Mouse (Mus musculus) midbrain, embryonic 10.5 days (tissue): ENCODE measurements around the gene Olfr750. TPM values are rescaled to one million over a fixed set of nuclear protein-coding genes. Genes with fewer than 3 reads are reported as not detected.

Experiments
- DNase-seq: peaks from one replicate; pipeline ENCODE4 v3.0.0-alpha.2; 2017; ENCODE audit warnings: low spot score
- H3K27ac ChIP-seq: fragments of 300-500 bp; sonication (generic); replicated peaks from 2 replicates; pipeline ENCODE4 v1.5.1; 2016; ENCODE audit warnings: mild to moderate bottlenecking
- H3K27me3 ChIP-seq: fragments of 300-500 bp; sonication (generic); 2 replicates; pipeline ENCODE4 v1.6.1; 2016; ENCODE audit warnings: low read depth, mild to moderate bottlenecking; ENCODE audit not compliant: poor library complexity, severe bottlenecking
- H3K36me3 ChIP-seq: fragments of 300-500 bp; sonication (generic); 2 replicates; pipeline ENCODE4 v1.6.1; 2016; ENCODE audit warnings: mild to moderate bottlenecking, moderate library complexity
- H3K4me1 ChIP-seq: fragments of 300-500 bp; sonication (generic); 2 replicates; pipeline ENCODE4 v1.6.1; 2016
- H3K4me3 ChIP-seq: fragments of 300-500 bp; sonication (generic); 2 replicates; pipeline ENCODE4 v1.5.1; 2016; ENCODE audit warnings: mild to moderate bottlenecking, moderate library complexity
- H3K9me3 ChIP-seq: fragments of 300-500 bp; sonication (generic); replicated peaks from 2 replicates; pipeline ENCODE4 v1.6.1; 2016; ENCODE audit warnings: mild to moderate bottlenecking
- whole genome bisulfite sequencing: fragments of 180-500 bp; shearing (Covaris S2); methylation state at CpG from one replicate; pipeline ENCODE4 v1.1.7; 2016; 5-methylcytosine and 5-hydroxymethylcytosine counted together
- polyA plus RNA-seq: library from polyadenylated mRNA; unstranded; fragments of >200 nt; fragmentation: Nextera tagmentation; extraction: Ambion mirVana; gene quantifications from 2 replicates; pipeline ENCODE4 v1.2.1, GENCODE M21; 2016

The Olfr750 gene
- polyA plus RNA-seq, 1 experiment from 2014 or later = not detected

GRCm38 (mm10) chr14:51094096-51094875 is 20.1 kb upstream of the Olfr750 start:
- no peak overlapping the region for H3K4me3 ChIP-seq
- no peaks in the 10 kb centered on the region for H3K9me3 ChIP-seq
- H3K36me3 ChIP-seq = no peaks in the 10 kb centered on the region
- WGBS = 86% methylated on average over 5 of the region's 5 CpGs
- no peak overlapping the region for H3K27ac ChIP-seq
- no peak for DNase-seq
- H3K27me3 ChIP-seq = peaks cover 11% of the 10 kb centered on the region
- peaks cover 7% of the 10 kb centered on the region; the same call in 1 of the 2 replicates for H3K4me1 ChIP-seq

- 36% methylated on average over 3 of the region's 3 CpGs for WGBS
- H3K27me3 ChIP-seq = peaks cover 11% of the 10 kb centered on the region
- peaks cover 7% of the 10 kb centered on the region; the same call in 1 of the 2 replicates for H3K4me1 ChIP-seq
- no peaks in the 10 kb centered on the region for H3K9me3 ChIP-seq
- H3K27ac ChIP-seq = no peak overlapping the region
- no peaks in the 10 kb centered on the region for H3K36me3 ChIP-seq
- no peak for DNase-seq
- no peak overlapping the region for H3K4me3 ChIP-seq
Observed at GRCm38 (mm10) chr14:51093496-51093895, 19.3 kb upstream of the Olfr750 start.

- DNase-seq = no peak
- Histone ChIP-seq H3K36me3 (no peaks in the 10 kb centered on the region), H3K27me3 (peaks cover 11% of the 10 kb centered on the region), H3K4me1 (peaks cover 7% of the 10 kb centered on the region; the same call in 1 of the 2 replicates), H3K9me3 (no peaks in the 10 kb centered on the region), H3K4me3 (no peak overlapping the region), H3K27ac (no peak overlapping the region)
- WGBS = 56% methylated on average over 8 of the region's 8 CpGs
Observed at GRCm38 (mm10) chr14:51092073-51092620, 17.9 kb upstream of the Olfr750 start.

- Histone ChIP-seq H3K4me1 (peaks cover 7% of the 10 kb centered on the region; the same call in 1 of the 2 replicates), H3K36me3 (no peaks in the 10 kb centered on the region), H3K4me3 (peak within 1 kb of the TSS; percentile 67), H3K9me3 (no peaks in the 10 kb centered on the region), H3K27ac (peak within 1 kb of the TSS; percentile 84), H3K27me3 (peaks cover 18% of the 10 kb centered on the region)
- peak; percentile 63 for DNase-seq
- WGBS = 8% methylated on average over 33 of the region's 33 CpGs
Observed at GRCm38 (mm10) chr14:51090921-51091900, 17.0 kb upstream of the Olfr750 start, which contains the start of the genes Rnase4 and Ang. Gene Rnase4, plus strand, starts transcription at chr14:51091077. Gene Ang, plus strand, starts transcription at chr14:51091150.

GRCm38 (mm10) chr14:51090077-51090781 is 16.0 kb upstream of the Olfr750 start:
- Histone ChIP-seq H3K27me3 (peaks cover 25% of the 10 kb centered on the region), H3K4me3 (peak overlapping the region; percentile 67), H3K4me1 (peaks cover 7% of the 10 kb centered on the region; the same call in 1 of the 2 replicates), H3K27ac (peak overlapping the region; percentile 84), H3K36me3 (no peaks in the 10 kb centered on the region), H3K9me3 (no peaks in the 10 kb centered on the region)
- under 1% methylated on average over 27 of the region's 27 CpGs for WGBS
- DNase-seq = peak; percentile 86

- WGBS = under 1% methylated on average over 15 of the region's 15 CpGs
- DNase-seq = no peak
Observed at GRCm38 (mm10) chr14:51089674-51090076, 15.4 kb upstream of the Olfr750 start.

GRCm38 (mm10) chr14:51088970-51089673 is 14.9 kb upstream of the Olfr750 start:
- DNase-seq = peak; percentile 96
- Histone ChIP-seq H3K4me3 (peak overlapping the region; percentile 67), H3K27ac (peak overlapping the region; percentile 84), H3K27me3 (peaks cover 36% of the 10 kb centered on the region), H3K4me1 (peaks cover 9% of the 10 kb centered on the region), H3K36me3 (no peaks in the 10 kb centered on the region), H3K9me3 (no peaks in the 10 kb centered on the region)
- WGBS = under 1% methylated on average over 34 of the region's 34 CpGs

More at GRCm38 (mm10) chr14:51089674-51090076, 15.4 kb upstream of the Olfr750 start:
- H3K27me3 ChIP-seq = peaks cover 30% of the 10 kb centered on the region
- H3K4me3 ChIP-seq = peak overlapping the region; percentile 67
- H3K9me3 ChIP-seq = no peaks in the 10 kb centered on the region
- H3K4me1 ChIP-seq = peaks cover 7% of the 10 kb centered on the region; the same call in 1 of the 2 replicates
- H3K27ac ChIP-seq = peak overlapping the region; percentile 84
- H3K36me3 ChIP-seq = no peaks in the 10 kb centered on the region

- H3K36me3 ChIP-seq = no peaks in the 10 kb centered on the region
- peak overlapping the region; percentile 67 for H3K4me3 ChIP-seq
- H3K9me3 ChIP-seq = no peaks in the 10 kb centered on the region
- peaks cover 17% of the 10 kb centered on the region for H3K4me1 ChIP-seq
- under 1% methylated on average over 23 of the region's 23 CpGs for WGBS
- H3K27me3 ChIP-seq = peaks cover 41% of the 10 kb centered on the region
- H3K27ac ChIP-seq = peak overlapping the region; percentile 78
- peak; percentile 83 for DNase-seq
Observed at GRCm38 (mm10) chr14:51088166-51088969, 14.1 kb upstream of the Olfr750 start.

- 10% methylated on average over 9 of the region's 9 CpGs for WGBS
- Histone ChIP-seq H3K4me3 (peak overlapping the region; percentile 67), H3K9me3 (no peaks in the 10 kb centered on the region), H3K27ac (no peak overlapping the region), H3K36me3 (no peaks in the 10 kb centered on the region), H3K27me3 (peaks cover 41% of the 10 kb centered on the region), H3K4me1 (peaks cover 23% of the 10 kb centered on the region)
- no peak for DNase-seq
Observed at GRCm38 (mm10) chr14:51087762-51088161, 13.5 kb upstream of the Olfr750 start.

- Histone ChIP-seq H3K27me3 (peaks cover 30% of the 10 kb centered on the region), H3K36me3 (no peaks in the 10 kb centered on the region), H3K4me3 (no peak overlapping the region), H3K4me1 (peaks cover 21% of the 10 kb centered on the region), H3K27ac (no peak overlapping the region), H3K9me3 (no peaks in the 10 kb centered on the region)
- WGBS = 86% methylated on average over 4 of the region's 4 CpGs
- no peak for DNase-seq
Observed at GRCm38 (mm10) chr14:51085911-51086310, 11.7 kb upstream of the Olfr750 start.

- H3K4me3 ChIP-seq = no peak overlapping the region
- 81% methylated on average over 2 of the region's 2 CpGs for WGBS
- peaks cover 20% of the 10 kb centered on the region for H3K4me1 ChIP-seq
- no peaks in the 10 kb centered on the region for H3K36me3 ChIP-seq
- H3K9me3 ChIP-seq = no peaks in the 10 kb centered on the region
- no peak overlapping the region for H3K27ac ChIP-seq
- no peak for DNase-seq
- H3K27me3 ChIP-seq = peaks cover 36% of the 10 kb centered on the region
Observed at GRCm38 (mm10) chr14:51085086-51085485, 10.9 kb upstream of the Olfr750 start.
